Mouse (Mus musculus) forebrain, postnatal 0 days (tissue): ENCODE data around the gene Natd1. TPM values are rescaled to one million over a fixed set of nuclear protein-coding genes. Genes with fewer than 3 reads are reported as not detected.

Experiments used
- ATAC-seq: fragments of 200-750 bp; cut with Nextera tagmentation; 2 replicates; pipeline ENCODE4 v1.8.0; 2017; ENCODE audit warnings: mild to moderate bottlenecking, moderate library complexity
- DNase-seq: peaks from one replicate; pipeline ENCODE4 v3.0.0-alpha.2; 2015
- H3K27ac ChIP-seq: fragments of 300-500 bp; sonication (generic); 2 replicates; pipeline ENCODE4 v1.5.1; 2014; ENCODE audit warnings: low read depth, mild to moderate bottlenecking, antibody characterized with exemption, low read length, moderate library complexity, mixed read lengths
- H3K27me3 ChIP-seq: fragments of 300-500 bp; sonication (generic); 2 replicates; pipeline ENCODE4 v1.6.1; 2014; ENCODE audit warnings: mild to moderate bottlenecking, low read length, mixed read lengths; ENCODE audit not compliant: insufficient read depth
- H3K36me3 ChIP-seq: fragments of 300-500 bp; sonication (generic); 2 replicates; pipeline ENCODE4 v1.6.1; 2014; ENCODE audit warnings: mild to moderate bottlenecking, moderate library complexity; ENCODE audit not compliant: insufficient read depth
- H3K4me1 ChIP-seq: fragments of 300-500 bp; sonication (generic); 2 replicates; pipeline ENCODE4 v1.6.1; 2014; ENCODE audit warnings: antibody characterized with exemption; ENCODE audit not compliant: insufficient read depth
- H3K4me2 ChIP-seq: fragments of 300-500 bp; sonication (generic); 2 replicates; pipeline ENCODE4 v1.6.1; 2014; ENCODE audit warnings: low read depth, mild to moderate bottlenecking, moderate library complexity
- H3K4me3 ChIP-seq: fragments of 300-500 bp; sonication (generic); 2 replicates; pipeline ENCODE4 v1.5.1; 2014; ENCODE audit warnings: low read depth, low read length, mixed read lengths
- H3K9ac ChIP-seq: fragments of 300-500 bp; sonication (generic); 2 replicates; pipeline ENCODE4 v1.6.1; 2014; ENCODE audit warnings: mild to moderate bottlenecking
- H3K9me3 ChIP-seq: fragments of 300-500 bp; sonication (generic); 2 replicates; pipeline ENCODE4 v1.6.1; 2016; ENCODE audit warnings: low read length
- CTCF ChIP-seq: sonication (generic); IDR thresholded peaks from 2 replicates; pipeline ENCODE4 v1.5.1; 2016; ENCODE audit warnings: antibody characterized with exemption, control low read depth, low read depth
- WGBS: fragments of 180-500 bp; shearing (Covaris S2); extraction: QIAGEN DNeasy Blood & Tissue Kit; methylation state at CpG from one replicate; pipeline ENCODE4 v1.1.7; 2014; 5-methylcytosine and 5-hydroxymethylcytosine counted together
- polyA plus RNA-seq: library from polyadenylated mRNA; unstranded; fragments of >200 nt; fragmentation: Nextera tagmentation; extraction: Ambion mirVana; gene quantifications from 2 replicates; pipeline ENCODE4 v1.2.1, GENCODE M21; 2015
- total RNA-seq: library from RNA; depleted of rRNA; stranded (reverse); fragments of >200 nt; gene quantifications from 2 replicates; pipeline ENCODE4 v1.2.3, GENCODE M21; 2014; rRNA removed

Natd1 gene
- total and polyA plus RNA-seq, 2 experiments from 2014 or later, result 17.2 to 29.7 TPM

DNA sequence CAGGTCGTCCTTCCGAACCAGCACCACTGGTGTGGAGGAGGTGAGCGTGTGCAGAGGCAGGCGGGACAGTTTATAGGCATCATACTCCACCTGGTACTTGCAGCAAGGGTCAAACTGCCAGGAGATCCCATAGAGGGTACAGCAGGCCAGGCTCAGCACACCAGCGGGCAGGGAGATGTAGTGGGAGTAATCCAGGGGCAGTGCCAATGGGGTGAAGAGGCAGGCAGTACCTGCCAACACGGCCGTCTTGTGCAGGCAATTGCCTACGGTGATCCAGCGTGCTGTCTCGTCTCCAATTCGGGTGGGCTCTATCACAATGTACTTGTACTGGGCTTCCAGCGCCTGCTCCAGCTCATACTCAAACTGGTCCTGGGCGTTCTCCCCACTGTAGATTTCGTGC is 49.6 kb downstream of the Natd1 start:
- Histone ChIP-seq H3K4me3 (no peak overlapping the region), H3K9ac (no peak overlapping the region), H3K9me3 (no peaks in the 10 kb centered on the region), H3K4me2 (no peak overlapping the region), H3K27ac (no peak overlapping the region), H3K4me1 (no peaks in the 10 kb centered on the region), H3K27me3 (no peaks in the 10 kb centered on the region), H3K36me3 (peaks cover 33% of the 10 kb centered on the region)
- DNase-seq (no peak), ATAC-seq (no peak)
- WGBS, result 87% methylated on average over 14 of the region's 14 CpGs
- no peak for TF ChIP-seq CTCF

DNA sequence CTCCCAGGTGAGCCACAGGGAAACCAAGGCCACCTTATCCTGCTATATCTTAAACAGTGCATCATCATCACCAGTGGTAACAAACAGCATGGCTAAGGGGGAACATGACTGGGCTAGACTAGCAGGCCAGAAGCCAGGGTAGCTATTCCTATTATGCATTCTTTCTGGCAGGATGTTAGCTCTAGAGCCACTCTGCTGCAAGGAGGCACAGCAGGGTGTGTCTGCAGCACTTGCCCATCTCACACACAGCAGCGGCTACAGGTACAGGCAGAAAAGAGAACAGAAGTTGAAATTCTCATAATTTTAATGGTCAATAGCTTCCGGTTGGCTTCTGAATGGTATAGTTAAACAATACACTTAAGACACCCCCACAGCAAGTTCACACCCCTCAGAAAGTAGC is 50.4 kb downstream of the Natd1 start:
- Histone ChIP-seq H3K9ac (no peak overlapping the region), H3K4me1 (no peaks in the 10 kb centered on the region), H3K27ac (no peak overlapping the region), H3K36me3 (peaks cover 33% of the 10 kb centered on the region), H3K4me2 (no peak overlapping the region), H3K4me3 (no peak overlapping the region), H3K9me3 (no peaks in the 10 kb centered on the region), H3K27me3 (no peaks in the 10 kb centered on the region)
- DNase-seq, result no peak
- ATAC-seq, result no peak
- TF ChIP-seq CTCF, result no peak
- WGBS, result 91% methylated on average over 2 of the region's 2 CpGs

GRCm38 (mm10) chr11:60863196-60863595 is 51.4 kb downstream of the Natd1 start:
- no peak for ATAC-seq
- Histone ChIP-seq H3K36me3 (peaks cover 33% of the 10 kb centered on the region), H3K4me3 (no peak overlapping the region), H3K4me2 (no peak overlapping the region), H3K27ac (no peak overlapping the region), H3K9me3 (no peaks in the 10 kb centered on the region), H3K9ac (no peak overlapping the region), H3K27me3 (no peaks in the 10 kb centered on the region), H3K4me1 (no peaks in the 10 kb centered on the region)
- TF ChIP-seq CTCF, result no peak
- no peak for DNase-seq
- WGBS, result 77% methylated on average over 4 of the region's 4 CpGs

- Histone ChIP-seq H3K27ac (no peak overlapping the region), H3K36me3 (peaks cover 33% of the 10 kb centered on the region), H3K9ac (no peak overlapping the region), H3K4me2 (no peak overlapping the region), H3K9me3 (no peaks in the 10 kb centered on the region), H3K4me3 (no peak overlapping the region), H3K4me1 (no peaks in the 10 kb centered on the region), H3K27me3 (no peaks in the 10 kb centered on the region)
- no peak for TF ChIP-seq CTCF
- ATAC-seq, result no peak
- no peak for DNase-seq
- 92% methylated on average over 3 of the region's 3 CpGs for WGBS
These were observed 52.6 kb downstream of the Natd1 start for GRCm38 (mm10) chr11:60861993-60862392.

DNA sequence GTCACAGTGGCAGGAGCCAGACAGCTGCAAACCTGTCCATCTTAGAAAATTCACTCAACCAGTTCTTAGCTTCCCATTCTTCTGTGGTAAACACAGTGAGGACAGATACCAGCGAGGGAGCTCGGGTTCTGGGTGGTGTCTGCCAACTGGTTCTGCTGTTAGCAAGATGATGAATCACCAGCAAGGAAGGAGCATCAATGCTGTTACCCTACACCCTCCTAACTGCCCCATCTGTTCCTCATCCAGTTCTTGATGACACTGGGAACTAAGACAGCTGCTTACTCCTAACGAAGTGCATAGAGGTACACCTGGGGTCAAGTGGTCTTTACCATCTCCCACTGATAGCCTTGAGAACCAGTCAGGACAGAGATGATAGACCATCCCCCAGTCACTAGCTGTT is 58.0 kb downstream of the Natd1 start:
- no peaks in the 10 kb centered on the region for H3K4me1 ChIP-seq
- H3K9me3 ChIP-seq, result no peaks in the 10 kb centered on the region
- TF ChIP-seq CTCF, result no peak
- no peak overlapping the region for H3K9ac ChIP-seq
- H3K27me3 ChIP-seq, result no peaks in the 10 kb centered on the region
- 85% methylated on average over 3 of the region's 3 CpGs for WGBS
- DNase-seq (no peak), ATAC-seq (no peak)
- H3K4me3 ChIP-seq, result no peak overlapping the region
- H3K36me3 ChIP-seq, result peaks cover 49% of the 10 kb centered on the region
- H3K27ac ChIP-seq, result no peak overlapping the region
- no peak overlapping the region for H3K4me2 ChIP-seq

Other genes with a start within 250 kb of the Natd1 start
- 27.8 and 32.2 TPM in 2 replicates for gene Llgl1, start 215.0 kb downstream of the Natd1 start, total RNA-seq
- 25.3 and 30.1 TPM in 2 replicates for gene Llgl1, start 215.0 kb downstream of the Natd1 start, polyA plus RNA-seq
- 80.7 and 104 TPM in 2 replicates for gene Flii, start 187.5 kb downstream of the Natd1 start, total RNA-seq
- 31.7 and 37.4 TPM in 2 replicates for gene Flii, start 187.5 kb downstream of the Natd1 start, polyA plus RNA-seq
- 35.7 and 40.4 TPM in 2 replicates for gene Mief2, start 186.4 kb downstream of the Natd1 start, total RNA-seq
- gene Mief2, start 186.4 kb downstream of the Natd1 start, polyA plus RNA-seq, result 25.4 and 26.5 TPM in 2 replicates
- gene Top3a, start 137.4 kb downstream of the Natd1 start, total RNA-seq, result 9.2 and 11.5 TPM in 2 replicates
- 2.8 and 3.9 TPM in 2 replicates for gene Top3a, start 137.4 kb downstream of the Natd1 start, polyA plus RNA-seq
- 11.4 and 15.4 TPM in 2 replicates for gene Smcr8, start 137.2 kb downstream of the Natd1 start, total RNA-seq
- 2.6 and 3.2 TPM in 2 replicates for gene Smcr8, start 137.2 kb downstream of the Natd1 start, polyA plus RNA-seq
- gene Shmt1, start 103.0 kb downstream of the Natd1 start, total RNA-seq, result 6.0 and 6.4 TPM in 2 replicates
- 7.5 and 7.7 TPM in 2 replicates for gene Shmt1, start 103.0 kb downstream of the Natd1 start, polyA plus RNA-seq
- gene Dhrs7b, start 84.1 kb downstream of the Natd1 start, total RNA-seq, result 29.1 and 38.2 TPM in 2 replicates
- gene Dhrs7b, start 84.1 kb downstream of the Natd1 start, polyA plus RNA-seq, result 30.9 and 34.6 TPM in 2 replicates
- 45.1 and 48.7 TPM in 2 replicates for gene Tmem11, start 35.5 kb downstream of the Natd1 start, total RNA-seq
- gene Tmem11, start 35.5 kb downstream of the Natd1 start, polyA plus RNA-seq, result 57.2 and 58.5 TPM in 2 replicates
- 10.6 and 14.8 TPM in 2 replicates for gene Map2k3, start 17.3 kb upstream of the Natd1 start, total RNA-seq
- gene Map2k3, start 17.3 kb upstream of the Natd1 start, polyA plus RNA-seq, result 17.6 and 20.5 TPM in 2 replicates
- gene Kcnj12, start 107.8 kb upstream of the Natd1 start, total RNA-seq, result 7.3 and 8.8 TPM in 2 replicates
- gene Kcnj12, start 107.8 kb upstream of the Natd1 start, polyA plus RNA-seq, result 1.7 and 3.1 TPM in 2 replicates
- gene Tnfrsf13b, start 212.0 kb upstream of the Natd1 start, total RNA-seq, result 1.1 and 4.2 TPM in 2 replicates
- 0.83 and 1.4 TPM in 2 replicates for gene Tnfrsf13b, start 212.0 kb upstream of the Natd1 start, polyA plus RNA-seq